Mouse (Mus musculus) c-Kit-positive CD71-positive TER-119-negative erythroid progenitor cells, embryonic 14.5 days (primary cell): ENCODE measurements around the gene Gm9780.
"Not testable (repeated sequence)": the region's sequence is repeated elsewhere in the genome, so short reads cannot be mapped to it uniquely, and the experiment has no call there.

ENCODE experiments used
- DNase-seq: peaks from one replicate; pipeline ENCODE4 v3.0.0-alpha.2; 2013; ENCODE audit warnings: low read depth

Gm9780 gene

DNA sequence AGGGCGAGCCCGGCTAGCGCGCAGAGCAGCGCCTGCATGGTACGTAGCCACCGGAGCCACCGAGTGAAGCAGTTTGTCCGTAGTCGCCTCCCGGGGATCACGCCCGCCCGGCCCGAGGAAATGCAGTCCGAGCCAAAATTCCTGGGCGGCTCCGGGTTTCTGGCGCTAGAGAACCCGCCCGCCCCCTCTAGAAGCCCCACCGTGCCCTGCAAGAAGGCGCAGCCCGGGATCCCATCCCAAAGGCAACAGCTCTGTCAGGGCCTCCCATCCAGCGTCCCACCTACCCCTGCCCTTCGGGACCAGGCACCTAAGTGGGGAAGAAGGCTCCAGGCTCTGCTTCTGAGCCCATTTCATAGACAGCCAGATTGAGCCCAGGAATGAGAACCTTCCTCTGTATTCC lies at the start of gene Gm9780:
Gene Gm9780, minus strand, starts transcription at position 101 of the 400 bp plus-strand sequence.
- DNase-seq, result not testable (repeated sequence)

DNA sequence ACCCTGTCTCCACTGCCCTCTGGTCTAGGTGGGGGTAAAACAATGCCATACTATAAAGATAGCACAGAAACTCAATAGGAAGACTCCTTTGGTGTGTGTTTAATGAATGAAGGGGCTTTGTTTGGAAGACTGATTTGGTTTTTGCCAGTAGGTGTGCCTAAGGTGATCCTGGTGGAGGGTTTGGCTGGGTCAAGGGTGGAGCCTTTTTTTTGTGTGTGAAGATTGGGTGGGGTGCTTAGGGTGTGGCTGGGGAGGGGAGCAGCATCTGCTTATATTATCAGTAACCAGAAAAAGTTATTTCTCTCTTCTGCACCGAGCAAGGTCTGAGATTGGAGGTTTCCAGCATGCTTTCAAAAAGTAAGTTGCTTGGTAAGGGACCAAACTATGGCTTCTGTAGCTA lies 39.5 kb upstream of the Gm9780 start, which contains the start of gene Cphx3:
Gene Cphx3, plus strand, starts transcription at position 301 of the 400 bp plus-strand sequence.
- DNase-seq, result not testable (repeated sequence)

DNA sequence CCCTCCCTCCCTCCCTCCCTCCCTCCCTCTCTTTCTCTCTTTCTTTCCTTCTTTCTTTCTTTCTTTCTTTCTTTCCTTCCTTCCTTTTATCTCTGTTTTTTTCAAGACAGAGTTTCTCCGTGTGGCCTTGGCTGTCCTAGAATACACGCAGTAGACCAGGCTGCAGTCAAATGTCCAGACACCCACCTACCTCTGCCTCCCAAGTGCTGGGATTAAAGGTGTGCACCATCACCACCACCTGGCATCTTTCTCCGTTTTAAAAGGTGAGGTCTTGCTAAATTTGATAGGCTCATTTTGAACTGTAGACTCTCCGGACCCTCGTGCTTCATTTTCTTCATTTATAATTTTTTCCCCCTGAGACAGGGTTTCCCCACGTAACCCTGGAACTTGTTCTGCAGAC lies 38.7 kb upstream of the Gm9780 start, which contains the start of gene Cphx2:
Gene Cphx2, plus strand, starts transcription at position 301 of the 400 bp plus-strand sequence.
- DNase-seq, result not testable (repeated sequence)

DNA sequence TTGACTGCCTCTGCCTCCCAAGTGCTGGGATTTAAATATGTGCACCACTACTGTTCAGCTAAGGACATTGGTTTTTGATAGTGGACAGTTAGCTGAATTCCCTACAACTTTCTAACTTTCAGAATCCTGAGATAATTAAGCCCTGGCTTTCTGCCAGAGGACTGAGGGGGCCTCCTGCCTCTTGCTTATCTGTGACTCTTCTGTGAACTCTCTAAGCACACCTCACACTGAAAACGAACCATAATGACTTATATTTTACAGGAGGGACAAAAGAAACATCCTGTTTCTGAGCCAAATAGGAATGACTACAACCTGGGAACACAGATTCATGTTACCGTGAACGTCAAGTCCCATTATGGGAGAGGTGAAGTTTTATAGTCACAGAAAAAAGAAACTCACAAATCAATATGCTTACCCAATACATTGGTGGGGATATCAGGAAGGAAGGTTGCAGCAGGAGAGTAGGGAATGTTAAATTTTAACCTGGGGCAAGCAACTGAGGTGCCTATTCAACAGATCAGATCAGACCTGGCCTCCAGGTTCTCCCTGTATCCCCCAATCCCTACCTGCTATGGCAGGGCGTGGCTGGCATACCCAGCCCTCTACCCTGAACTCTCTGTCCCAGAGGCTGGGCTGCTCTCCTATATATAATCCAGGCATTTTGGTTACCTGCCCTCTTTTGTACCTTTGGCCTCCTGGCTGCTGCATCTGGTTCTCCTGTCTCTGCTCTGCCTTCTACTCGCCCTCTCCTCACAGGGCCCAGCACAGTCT lies 34.3 kb upstream of the Gm9780 start:
- DNase-seq, result not testable (repeated sequence)

DNA sequence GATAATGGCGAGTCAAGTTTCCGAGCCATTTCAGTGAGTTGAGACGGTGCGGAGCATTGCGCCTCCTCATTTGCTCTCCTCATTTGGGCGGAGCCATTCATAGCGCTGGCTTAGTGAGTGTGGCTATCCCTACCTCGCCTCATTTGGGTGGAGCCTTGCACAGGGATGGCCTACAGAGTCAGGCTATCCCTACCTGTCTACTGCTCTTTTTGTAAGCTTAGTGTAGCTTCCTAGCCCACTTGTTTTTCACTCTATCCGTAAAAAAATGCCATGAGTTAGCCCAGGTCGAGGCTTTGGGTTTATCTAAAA lies 24.8 kb upstream of the Gm9780 start, which contains the start of gene Tmem254c:
Gene Tmem254c, minus strand, starts transcription at position 31 of the 309 bp plus-strand sequence.
- not testable (repeated sequence) for DNase-seq

DNA sequence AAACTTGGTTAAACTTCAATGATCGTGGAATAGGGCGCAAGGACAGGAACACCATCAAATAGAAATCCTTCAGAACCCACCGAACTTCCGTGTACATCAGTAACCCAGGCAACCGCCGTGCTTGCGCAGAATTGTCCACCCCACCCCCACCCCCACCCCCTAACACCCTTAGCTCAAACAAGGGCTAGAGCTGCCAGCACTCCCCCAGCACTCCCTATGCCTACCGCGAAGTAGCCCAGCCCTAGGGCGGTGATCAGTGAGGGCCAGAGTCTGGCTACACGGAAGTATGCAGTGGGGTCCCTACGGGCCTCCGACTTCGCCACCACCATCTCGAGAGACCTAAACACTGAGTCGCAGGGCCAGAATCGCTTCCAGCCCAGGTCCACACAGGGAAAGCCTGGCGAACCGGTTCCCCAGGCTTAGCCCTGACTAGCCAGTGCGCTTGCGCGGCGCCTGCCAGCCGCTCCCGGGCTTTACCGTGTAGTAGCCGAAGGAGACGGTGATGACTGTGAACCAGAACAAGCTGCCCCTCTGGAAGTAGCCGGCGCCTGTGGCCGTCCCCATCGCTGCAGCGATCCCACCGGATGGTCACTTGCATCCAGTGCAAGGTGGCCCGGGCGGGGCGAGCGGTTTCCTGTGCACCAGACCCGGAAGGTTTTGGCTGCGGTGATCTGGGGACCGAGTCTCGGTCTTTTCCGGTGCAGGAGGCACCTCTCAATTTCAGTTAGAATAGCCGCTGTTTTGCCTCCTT lies 24.2 kb upstream of the Gm9780 start:
- DNase-seq, result not testable (repeated sequence)

DNA sequence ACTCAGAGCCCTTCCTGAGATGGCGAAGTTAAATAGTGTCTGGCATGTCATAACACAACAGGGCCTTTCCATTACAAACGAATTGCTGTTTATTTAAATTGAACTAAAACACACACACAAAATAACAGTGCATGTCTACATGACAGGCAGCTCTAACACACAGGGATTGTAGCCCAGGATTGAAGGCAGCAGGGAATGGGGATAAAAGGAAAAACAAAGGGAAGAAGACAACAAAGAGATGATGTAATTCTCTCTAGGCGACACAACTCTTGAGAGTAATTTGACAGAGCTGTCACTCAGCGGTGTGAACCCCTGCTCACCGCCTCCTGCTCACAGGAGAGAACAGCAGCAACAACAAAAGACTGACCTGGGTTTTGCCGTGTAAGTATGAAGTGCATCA lies 16.9 kb upstream of the Gm9780 start:
- not testable (repeated sequence) for DNase-seq

DNA sequence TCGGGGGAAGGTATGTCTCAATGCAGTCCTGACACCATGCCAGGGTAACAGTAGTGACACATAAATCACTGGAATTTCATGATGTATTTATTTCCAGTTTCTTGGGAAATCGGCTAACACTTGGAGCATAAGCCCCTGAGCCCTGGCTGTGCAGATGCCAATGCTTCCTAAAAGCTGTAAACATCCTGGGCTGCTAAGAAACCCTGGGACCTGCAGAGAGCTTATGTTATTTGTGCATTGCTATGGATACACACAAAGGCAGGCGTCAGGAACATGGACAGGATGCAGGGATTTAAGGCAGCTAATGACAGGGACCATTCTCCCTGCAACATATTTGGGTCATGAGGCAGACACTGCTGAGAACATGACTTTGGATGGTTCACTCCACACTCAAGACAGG lies 15.7 kb upstream of the Gm9780 start:
- DNase-seq, result not testable (repeated sequence)

DNA sequence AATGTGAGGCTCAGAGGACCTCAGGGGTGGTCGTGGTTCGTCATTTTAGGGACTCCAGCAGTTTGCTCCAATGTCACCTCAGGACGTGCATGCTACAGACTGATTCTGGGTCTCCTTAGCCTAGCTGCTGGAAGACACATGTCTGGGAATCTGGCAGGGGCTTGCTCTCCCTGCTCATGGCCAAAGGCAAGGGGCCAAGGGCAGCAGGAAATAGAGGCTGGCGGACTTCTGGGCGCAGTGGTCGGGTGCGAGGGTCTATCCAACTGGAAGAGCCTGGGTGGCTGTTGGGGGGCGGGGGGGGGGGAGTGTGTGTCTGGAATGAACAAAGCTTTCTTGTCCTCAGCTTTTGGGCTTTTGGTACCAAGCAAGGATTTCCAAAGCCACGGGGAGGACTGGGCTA lies 6.3 kb upstream of the Gm9780 start:
- not testable (repeated sequence) for DNase-seq

DNA sequence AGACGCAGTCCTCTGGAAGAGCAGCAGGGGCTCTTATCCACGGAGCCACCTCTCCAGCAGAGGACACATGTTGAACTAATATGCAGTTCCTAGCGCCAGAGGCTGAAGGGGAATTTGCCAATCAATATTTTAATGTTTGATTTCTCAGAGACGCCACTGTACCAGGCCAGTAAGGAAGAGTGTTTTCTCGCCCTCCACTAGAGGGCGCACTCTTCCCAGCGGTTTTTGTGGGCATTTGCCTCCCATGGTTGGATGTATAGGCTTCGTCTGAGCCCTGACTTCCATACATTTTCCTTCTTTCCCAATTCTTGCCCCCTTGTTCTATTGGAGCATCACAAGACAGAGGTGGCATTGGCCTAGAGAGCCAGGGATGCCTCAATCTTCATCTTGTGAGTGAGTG lies 4.5 kb upstream of the Gm9780 start:
- not testable (repeated sequence) for DNase-seq

DNA sequence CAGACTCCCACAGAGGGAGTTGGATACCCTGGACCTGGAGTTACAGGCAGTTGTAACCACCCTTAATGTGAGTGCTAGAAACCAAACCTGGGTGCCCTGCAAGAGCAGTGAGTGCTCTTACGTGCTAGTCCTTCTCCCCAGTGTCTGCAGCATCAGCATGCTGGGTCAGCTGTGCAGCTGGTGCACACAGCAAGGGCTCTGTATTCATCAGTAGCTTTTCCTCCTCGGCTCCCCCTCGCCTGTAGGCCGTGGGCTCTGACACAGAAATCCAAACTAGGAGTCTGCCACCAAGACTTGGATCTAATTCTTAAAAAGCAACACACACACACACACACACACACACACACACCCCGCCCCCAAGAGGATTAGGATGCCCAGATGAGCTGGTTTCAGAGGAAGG lies 2.5 kb upstream of the Gm9780 start:
- not testable (repeated sequence) for DNase-seq

DNA sequence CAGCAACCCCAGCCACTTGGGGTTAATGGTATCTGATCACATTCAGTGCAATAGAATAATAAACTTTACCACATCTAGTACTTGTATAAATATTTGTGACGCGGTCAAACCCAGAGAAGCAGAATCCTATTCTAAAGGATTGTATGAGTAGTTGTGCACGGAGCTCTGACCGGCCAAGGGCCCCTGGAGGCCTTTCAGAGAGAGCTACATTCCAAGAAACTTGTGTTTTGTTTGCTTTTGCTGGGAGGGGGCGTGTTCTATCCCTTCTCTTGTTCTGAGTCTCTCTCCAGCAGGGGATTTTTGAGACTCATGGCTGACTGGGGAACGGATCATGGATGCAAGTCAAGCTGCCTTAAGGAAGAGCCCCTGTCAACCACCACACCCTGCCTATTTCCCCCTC lies 7.1 kb downstream of the Gm9780 start:
- not testable (repeated sequence) for DNase-seq

DNA sequence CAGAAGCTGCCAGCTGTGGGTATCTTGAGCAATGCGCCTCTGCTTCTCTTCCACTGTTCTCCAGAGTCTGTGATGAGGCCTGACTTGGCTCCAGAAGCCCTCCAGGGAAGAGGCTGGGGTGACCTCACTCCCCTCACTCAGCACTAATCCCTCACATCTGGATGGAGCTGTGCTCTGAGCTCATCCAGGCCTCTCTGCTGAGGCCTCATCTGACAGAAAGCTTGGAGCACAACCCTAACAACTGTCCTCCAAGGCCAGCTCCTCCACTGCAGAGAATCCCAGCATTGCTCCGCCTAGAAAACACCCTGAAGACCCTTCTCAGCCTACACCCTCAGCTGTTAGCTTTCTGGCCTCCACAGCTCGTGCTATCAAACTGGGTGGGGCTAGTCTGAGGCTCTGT lies 8.1 kb downstream of the Gm9780 start:
- DNase-seq, result not testable (repeated sequence)

DNA sequence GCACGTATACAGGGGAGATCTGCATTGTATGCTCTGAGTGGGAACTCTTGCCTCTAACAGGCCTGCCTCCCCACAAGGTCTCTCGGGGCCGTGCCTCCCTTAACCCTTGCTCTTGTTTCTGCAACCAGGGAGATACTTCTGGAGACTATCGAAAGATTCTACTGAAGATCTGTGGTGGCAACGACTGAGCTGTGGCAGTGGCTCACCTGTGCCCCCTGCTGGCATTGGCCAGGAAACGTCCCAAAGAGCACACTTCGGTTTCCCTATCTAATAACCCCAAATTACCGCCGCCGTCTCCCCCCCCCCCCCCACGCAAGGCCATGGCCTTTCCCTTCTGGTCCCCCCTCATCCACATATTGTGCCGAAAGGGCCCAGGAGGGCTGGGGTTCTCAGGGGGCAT lies 16.9 kb downstream of the Gm9780 start:
- DNase-seq, result not testable (repeated sequence)

DNA sequence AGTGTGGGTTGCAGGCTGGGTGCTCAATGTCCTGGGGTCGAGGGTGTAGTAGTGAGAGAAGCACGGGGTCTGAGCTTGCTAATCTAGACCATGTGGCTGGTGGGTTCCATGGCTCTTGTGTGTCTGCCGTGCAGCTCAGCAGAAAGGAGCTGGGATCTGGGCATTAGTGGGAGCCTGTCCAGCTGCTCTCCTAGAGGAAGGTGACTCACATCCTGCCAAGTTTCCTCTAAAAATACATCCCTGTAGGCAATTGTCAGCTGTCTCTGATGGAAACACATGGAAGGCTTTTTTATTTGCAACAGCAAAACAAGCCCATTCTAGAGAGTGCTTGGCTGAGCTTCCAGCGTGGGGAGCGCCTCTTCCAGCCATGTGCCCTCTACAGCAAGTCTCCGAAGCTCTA lies 19.7 kb downstream of the Gm9780 start:
- DNase-seq, result not testable (repeated sequence)

DNA sequence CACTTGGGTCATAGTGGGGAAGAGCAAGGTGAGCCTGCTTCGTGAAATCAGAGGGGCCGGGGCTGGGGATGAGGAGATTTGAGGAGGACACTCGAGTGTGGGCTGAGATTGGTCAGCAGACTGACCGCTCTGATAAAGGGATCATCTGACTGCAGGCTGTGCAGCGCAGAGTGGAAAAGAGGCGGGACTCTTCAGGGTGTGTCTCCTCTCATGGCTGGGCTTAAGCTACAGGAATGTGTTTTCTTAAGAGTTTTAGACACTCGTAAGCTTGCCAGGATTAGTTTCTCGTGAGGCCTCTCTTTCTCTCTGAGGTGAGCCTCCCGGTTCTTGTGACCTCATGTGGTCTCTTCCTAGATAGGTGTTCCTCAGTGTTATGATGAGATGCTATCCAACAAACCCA lies 21.0 kb downstream of the Gm9780 start:
- not testable (repeated sequence) for DNase-seq

DNA sequence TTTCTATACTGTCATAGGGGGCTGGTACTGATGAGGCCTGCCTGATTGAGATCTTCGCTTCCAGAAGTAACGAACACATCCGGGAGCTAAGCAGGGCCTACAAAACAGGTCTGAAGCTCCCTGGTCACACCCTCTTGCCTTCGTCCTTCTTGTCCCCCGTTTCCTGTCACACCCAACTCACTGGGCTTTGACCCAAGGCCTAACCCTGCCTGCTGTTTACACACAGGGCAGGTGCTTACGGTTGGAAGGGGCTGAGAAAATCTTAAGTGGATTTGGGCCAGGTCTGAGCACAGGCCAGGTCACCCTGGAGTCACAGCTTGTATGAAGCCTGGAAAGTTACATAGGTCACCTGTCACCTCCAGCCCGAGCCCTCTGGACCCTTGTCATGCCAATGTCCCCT lies 26.1 kb downstream of the Gm9780 start:
- DNase-seq, result not testable (repeated sequence)

DNA sequence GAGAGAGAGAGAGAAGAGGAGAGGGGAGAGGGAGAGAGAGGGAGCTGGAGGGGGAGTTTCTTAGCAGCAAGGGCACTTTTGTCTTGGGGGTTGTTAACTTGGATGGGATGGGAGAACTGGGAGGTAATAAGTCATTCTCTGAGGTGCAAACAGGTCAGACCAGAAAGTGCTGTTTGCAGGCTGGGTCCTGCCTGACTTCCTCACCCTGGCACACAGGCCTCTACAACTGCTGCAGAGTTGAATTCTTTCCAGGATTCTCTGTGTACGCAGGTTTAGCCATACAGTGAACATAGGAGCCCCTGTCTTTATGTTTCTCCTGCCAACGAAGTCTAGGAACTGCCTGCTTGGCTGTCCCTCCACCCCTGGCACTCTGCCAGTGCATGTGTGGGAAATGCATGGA lies 35.0 kb downstream of the Gm9780 start:
- DNase-seq, result not testable (repeated sequence)

DNA sequence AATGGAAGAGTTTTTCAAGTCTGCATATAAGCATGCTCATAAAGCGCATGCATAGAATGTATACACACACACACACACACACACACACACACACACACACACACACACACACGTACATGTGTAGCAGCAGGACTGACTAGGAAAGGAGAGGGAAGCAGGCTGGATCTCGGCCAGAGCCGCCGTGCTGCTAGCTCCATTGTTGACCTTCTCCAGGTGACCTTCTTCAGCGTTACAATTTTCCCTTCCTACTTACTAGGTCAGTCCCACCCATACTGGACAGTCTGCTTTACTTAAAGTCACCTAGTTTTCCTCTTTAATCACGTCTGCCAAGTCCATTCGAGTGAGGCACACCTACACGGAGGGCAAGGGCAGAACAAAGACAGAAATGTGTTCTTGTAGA lies 60.6 kb downstream of the Gm9780 start:
- not testable (repeated sequence) for DNase-seq

DNA sequence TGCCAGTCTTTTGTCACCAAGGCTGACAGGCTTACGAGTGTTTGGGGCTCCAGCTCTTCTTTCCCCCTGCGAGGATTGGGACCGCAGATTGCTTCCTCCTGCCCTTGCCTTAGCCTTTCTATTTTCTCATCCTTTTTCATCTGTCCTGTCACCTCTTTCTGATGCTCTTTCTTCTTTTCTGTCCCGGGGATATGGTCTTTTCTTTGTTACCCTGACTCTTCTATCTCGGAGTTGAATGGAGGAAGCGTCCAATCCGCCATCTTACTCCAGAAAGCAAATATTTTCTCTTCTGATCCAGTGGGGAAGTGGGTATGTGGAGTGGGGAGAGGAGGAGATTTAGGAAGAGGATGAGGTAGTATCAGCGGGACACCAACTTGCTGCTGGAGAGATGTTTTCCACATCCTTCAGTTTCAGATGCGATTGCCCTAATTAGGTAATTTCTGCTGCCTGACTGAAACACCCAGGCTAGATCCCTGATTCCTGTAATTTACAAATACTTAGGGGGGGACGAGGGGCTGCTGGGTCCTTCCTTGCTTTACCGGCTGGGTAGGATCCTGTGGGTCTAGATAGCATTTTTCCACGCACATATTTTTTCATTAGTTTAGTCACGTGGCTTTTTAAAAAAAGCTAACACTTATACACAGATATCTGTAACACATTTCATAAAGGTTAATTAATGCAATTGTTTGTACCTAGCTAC lies 63.1 kb downstream of the Gm9780 start:
- DNase-seq, result not testable (repeated sequence)

DNA sequence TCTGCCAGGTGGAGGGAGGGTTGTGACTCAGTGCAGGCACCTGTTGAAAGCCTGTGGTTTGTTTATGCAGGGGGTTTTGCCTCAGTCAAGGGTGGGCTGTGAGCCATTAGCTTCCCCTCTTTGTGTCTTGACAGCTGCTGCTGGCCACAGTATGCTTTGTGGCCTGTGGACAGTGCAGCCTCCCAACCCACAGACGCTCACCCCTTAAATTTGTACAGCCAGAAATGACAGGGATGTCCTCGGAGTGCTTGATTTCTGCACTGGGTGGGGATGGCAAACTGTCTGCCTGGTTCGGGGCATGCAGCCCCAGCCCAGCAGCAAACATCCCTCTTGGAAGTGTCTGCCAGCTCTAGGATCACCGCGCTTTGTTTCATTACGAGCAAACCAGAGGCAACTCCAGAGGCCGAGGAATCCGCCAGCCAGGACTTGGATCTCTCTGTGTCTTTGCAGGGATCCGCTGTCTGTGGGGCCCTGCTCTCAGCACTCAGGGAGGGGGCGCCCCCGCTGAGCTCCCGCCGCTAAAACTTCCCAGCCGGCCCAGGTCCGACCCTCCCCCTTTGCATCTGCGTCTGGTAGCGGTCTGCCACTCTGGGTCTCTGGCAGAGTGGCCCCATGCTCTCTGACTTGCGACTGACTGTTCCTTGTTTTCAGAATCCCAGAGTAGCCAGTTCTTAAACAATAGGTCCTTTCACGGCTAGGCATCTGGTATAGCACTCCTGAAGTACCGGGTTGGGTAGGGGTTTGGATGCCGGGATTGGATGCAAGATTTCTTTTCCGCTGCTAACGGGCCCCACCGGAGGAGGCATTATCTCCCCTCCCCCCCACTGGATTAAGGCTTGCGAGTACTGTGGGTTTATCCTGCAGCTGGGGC lies 63.9 kb downstream of the Gm9780 start, which contains the start of gene Duxbl1:
Gene Duxbl1, plus strand, starts transcription at position 207 of the 871 bp plus-strand sequence.
- DNase-seq, result not testable (repeated sequence)
